Mouse (Mus musculus): ENCODE data around the gene Fbxl7.

GRCm38 (mm10) chr15:26799457-26800021, 95.8 kb downstream of the Fbxl7 start:
- no peak for TF ChIP-seq CTCF (conservative IDR thresholded peaks at IDR 0.05; ENCODE audit: insufficient read depth, insufficient read length, low read depth, low read length)
- no peak for TF ChIP-seq POLR2A (IDR thresholded peaks at IDR 0.05; ENCODE audit: low read depth, low read length)

Measured in kidney, adult 2 months (tissue).